Mouse (Mus musculus): ENCODE results near the gene Fastk.

DNA sequence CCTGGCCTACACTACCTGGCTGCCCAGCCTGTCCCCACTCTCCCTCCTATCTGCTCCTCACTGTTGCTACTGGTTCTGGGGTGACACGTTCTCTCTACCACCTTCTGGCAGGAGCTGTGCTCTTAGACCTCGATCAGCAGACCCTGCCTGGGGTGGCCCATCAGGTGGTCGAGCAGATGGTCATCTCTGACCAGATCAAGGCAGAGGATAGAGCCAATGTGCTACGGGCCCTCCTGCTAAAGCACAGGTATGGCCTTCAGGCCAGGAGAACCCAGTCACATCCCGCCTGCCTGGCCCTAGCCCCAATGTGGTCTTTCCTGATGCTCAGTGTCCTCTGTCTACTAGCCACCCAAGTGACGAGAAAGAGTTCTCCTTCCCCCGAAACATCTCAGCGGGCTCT lies 11.1 kb downstream of the Fastk start:
- TF ChIP-seq POLR2A (IDR thresholded peaks at IDR 0.05; ENCODE audit: extremely low read depth, insufficient read depth, low read length) (no peak), CTCF (IDR thresholded peaks at IDR 0.05; ENCODE audit: low read depth, low read length) (no peak)

Measured in liver, adult 2 months (tissue).